Mouse (Mus musculus) midbrain, postnatal 0 days (tissue): ENCODE data around the gene Npnt. TPM values are rescaled to one million over a fixed set of nuclear protein-coding genes. Genes with fewer than 3 reads are reported as not detected.

ENCODE experiments used
- ATAC-seq: fragments of 200-750 bp; cut with Nextera tagmentation; 2 replicates; pipeline ENCODE4 v1.8.0; 2017; ENCODE audit warnings: moderate number of reproducible peaks, mild to moderate bottlenecking, moderate TSS enrichment, moderate library complexity; ENCODE audit not compliant: low FRiP score
- DNase-seq: peaks from one replicate; pipeline ENCODE4 v3.0.0-alpha.2; 2015; ENCODE audit warnings: low spot score
- H3K27ac ChIP-seq: fragments of 300-500 bp; sonication (generic); 2 replicates; pipeline ENCODE4 v1.5.1; 2014; ENCODE audit warnings: low read depth, mild to moderate bottlenecking, low read length, mixed read lengths
- H3K27me3 ChIP-seq: fragments of 300-500 bp; sonication (generic); 2 replicates; pipeline ENCODE4 v1.6.1; 2014; ENCODE audit warnings: low read length, control low read depth, mixed read lengths; ENCODE audit not compliant: insufficient read depth
- H3K36me3 ChIP-seq: fragments of 300-500 bp; sonication (generic); 2 replicates; pipeline ENCODE4 v1.6.1; 2014; ENCODE audit warnings: low read length, control low read depth, mixed read lengths; ENCODE audit not compliant: insufficient read depth
- H3K4me1 ChIP-seq: fragments of 300-500 bp; sonication (generic); 2 replicates; pipeline ENCODE4 v1.6.1; 2014; ENCODE audit warnings: mild to moderate bottlenecking, control low read depth, antibody characterized with exemption, low read length, mixed read lengths; ENCODE audit not compliant: insufficient read depth
- H3K4me2 ChIP-seq: fragments of 300-500 bp; sonication (generic); 2 replicates; pipeline ENCODE4 v1.6.1; 2014; ENCODE audit warnings: low read depth, mild to moderate bottlenecking, low read length, mixed read lengths; ENCODE audit not compliant: poor library complexity, severe bottlenecking
- H3K4me3 ChIP-seq: fragments of 300-500 bp; sonication (generic); 2 replicates; pipeline ENCODE4 v1.5.1; 2014; ENCODE audit warnings: low read depth, mild to moderate bottlenecking, low read length, moderate library complexity
- H3K9ac ChIP-seq: fragments of 300-500 bp; sonication (generic); replicated peaks from 2 replicates; pipeline ENCODE4 v1.6.1; 2014; ENCODE audit warnings: mild to moderate bottlenecking, low read length, moderate library complexity, mixed read lengths; ENCODE audit not compliant: poor library complexity, severe bottlenecking
- H3K9me3 ChIP-seq: fragments of 300-500 bp; sonication (generic); 2 replicates; pipeline ENCODE4 v1.6.1; 2016; ENCODE audit warnings: low read length, control low read depth
- CTCF ChIP-seq: IDR thresholded peaks from 2 replicates; pipeline ENCODE4 v1.5.1; 2016; ENCODE audit warnings: antibody characterized with exemption, mild to moderate bottlenecking
- WGBS: fragments of 180-500 bp; shearing (Covaris S2); extraction: QIAGEN DNeasy Blood & Tissue Kit; methylation state at CpG from one replicate; pipeline ENCODE4 v1.1.7; 2014; 5-methylcytosine and 5-hydroxymethylcytosine counted together
- polyA plus RNA-seq: library from polyadenylated mRNA; unstranded; fragments of >200 nt; fragmentation: Nextera tagmentation; extraction: Ambion mirVana; gene quantifications from 2 replicates; pipeline ENCODE4 v1.2.1, GENCODE M21; 2015
- total RNA-seq: library from RNA; depleted of rRNA; stranded (reverse); fragments of >200 nt; gene quantifications from 2 replicates; pipeline ENCODE4 v1.2.3, GENCODE M21; 2014

Gene Npnt
- total and polyA plus RNA-seq, 2 experiments from 2014 or later, result 20.9 to 36.4 TPM

DNA sequence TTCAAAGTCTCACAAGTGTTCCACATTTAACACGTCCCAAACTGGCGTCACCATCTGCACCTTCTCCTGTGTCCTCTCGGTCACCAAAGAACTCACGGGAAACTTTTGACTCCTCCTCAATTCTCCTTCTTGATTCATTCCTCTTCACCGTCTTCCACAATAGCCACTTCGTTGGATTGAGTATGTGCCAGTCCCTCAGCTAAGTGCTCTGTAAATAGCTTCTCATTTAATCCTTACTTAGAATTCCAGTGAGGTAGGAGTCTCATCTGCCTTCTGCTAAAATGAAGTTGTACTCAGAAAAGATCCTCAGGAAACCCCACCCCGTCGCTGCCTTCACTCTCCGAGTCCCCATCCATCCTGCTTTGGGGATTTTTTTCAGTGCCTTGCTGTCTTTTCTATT is 21.9 kb downstream of the Npnt start:
- Histone ChIP-seq H3K27ac (no peak overlapping the region), H3K9ac (no peak overlapping the region), H3K4me3 (no peak overlapping the region), H3K9me3 (no peaks in the 10 kb centered on the region), H3K4me2 (no peak overlapping the region), H3K36me3 (no peaks in the 10 kb centered on the region), H3K4me1 (no peaks in the 10 kb centered on the region), H3K27me3 (no peaks in the 10 kb centered on the region)
- ATAC-seq, result no peak
- TF ChIP-seq CTCF, result no peak
- WGBS, result 87% methylated on average over 9 of the region's 9 CpGs
- no peak for DNase-seq

DNA sequence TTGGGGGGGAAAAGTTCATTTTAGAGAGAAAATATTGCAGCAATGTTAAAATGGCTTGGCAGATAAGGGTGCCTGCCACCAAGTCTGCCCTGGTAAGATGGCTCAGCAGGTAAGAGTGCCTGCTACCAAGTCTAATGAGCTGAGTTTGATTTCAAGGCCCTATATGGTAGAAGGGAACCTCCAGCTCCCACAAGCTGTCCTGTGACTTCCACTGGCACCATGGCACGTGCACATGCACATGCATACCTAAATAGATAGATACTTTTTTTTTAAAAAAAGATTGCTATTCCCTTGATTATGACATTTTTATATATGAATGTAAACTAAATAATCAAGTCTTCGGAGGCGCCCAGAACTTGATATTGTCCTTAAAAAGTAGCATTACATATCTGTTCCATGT is 30.3 kb downstream of the Npnt start:
- Histone ChIP-seq H3K4me3 (no peak overlapping the region), H3K36me3 (no peaks in the 10 kb centered on the region), H3K4me2 (no peak overlapping the region), H3K4me1 (no peaks in the 10 kb centered on the region), H3K9me3 (no peaks in the 10 kb centered on the region), H3K27me3 (no peaks in the 10 kb centered on the region), H3K27ac (no peak overlapping the region), H3K9ac (no peak overlapping the region)
- WGBS, result 91% methylated on average over 3 of the region's 3 CpGs
- no peak for ATAC-seq
- no peak for TF ChIP-seq CTCF
- no peak for DNase-seq

DNA sequence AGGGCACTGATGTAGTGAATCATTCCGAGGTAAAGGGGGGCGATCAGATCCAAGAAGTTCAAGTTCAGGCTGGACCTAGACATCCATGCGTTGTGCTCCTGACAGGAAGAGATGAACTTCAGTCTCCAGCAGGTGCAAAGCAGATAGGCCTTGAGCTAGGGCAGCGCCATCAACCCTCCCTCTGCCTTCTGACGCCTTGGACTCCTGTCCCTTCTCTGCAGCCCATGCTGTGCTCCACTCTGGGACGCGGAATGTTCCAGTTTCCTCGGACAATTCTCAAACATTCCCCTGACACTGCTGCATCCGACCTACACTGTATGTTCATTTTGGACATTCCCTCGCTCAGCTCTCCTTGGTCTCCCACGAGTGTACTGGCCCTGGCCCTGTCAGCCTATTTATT is 30.9 kb downstream of the Npnt start:
- Histone ChIP-seq H3K9me3 (no peaks in the 10 kb centered on the region), H3K27ac (no peak overlapping the region), H3K4me1 (no peaks in the 10 kb centered on the region), H3K9ac (no peak overlapping the region), H3K36me3 (no peaks in the 10 kb centered on the region), H3K27me3 (no peaks in the 10 kb centered on the region), H3K4me3 (no peak overlapping the region), H3K4me2 (no peak overlapping the region)
- 91% methylated on average over 11 of the region's 11 CpGs for WGBS
- ATAC-seq (no peak), DNase-seq (no peak)
- TF ChIP-seq CTCF, result no peak

DNA sequence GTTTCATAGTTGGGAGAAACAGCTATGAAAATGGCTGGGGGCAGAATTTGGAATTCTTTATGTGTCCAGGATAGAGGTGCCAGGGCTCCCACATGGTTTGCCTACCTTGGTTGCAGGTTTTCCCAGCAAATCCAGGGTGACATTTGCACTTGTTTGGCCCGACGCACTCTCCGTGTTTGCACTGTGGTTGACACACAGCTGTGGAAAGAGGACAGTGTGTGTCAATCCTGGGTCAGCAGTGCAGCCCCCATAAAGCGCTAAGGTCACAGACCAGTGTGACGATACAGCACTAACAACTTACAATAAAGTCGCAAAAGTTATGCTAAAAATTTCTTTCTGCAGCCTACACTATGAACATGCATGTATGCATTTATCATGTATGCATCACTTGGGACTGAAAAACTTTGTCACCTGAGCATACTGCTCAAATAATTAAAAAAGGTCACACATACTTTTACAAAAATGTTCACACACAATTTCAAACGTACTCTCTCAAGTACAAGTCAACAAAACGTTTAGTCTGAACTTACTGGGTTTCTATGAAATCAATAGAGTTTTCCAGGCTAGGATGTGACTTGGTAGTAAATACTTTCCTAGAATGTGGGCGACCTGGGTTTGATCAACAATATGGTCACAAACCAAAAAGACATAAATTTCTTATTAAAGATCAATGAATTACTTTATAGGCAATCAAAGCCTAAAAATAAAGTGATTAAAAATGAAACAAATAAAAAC is 32.6 kb downstream of the Npnt start:
- no peak for ATAC-seq
- no peaks in the 10 kb centered on the region for H3K36me3 ChIP-seq

DNA sequence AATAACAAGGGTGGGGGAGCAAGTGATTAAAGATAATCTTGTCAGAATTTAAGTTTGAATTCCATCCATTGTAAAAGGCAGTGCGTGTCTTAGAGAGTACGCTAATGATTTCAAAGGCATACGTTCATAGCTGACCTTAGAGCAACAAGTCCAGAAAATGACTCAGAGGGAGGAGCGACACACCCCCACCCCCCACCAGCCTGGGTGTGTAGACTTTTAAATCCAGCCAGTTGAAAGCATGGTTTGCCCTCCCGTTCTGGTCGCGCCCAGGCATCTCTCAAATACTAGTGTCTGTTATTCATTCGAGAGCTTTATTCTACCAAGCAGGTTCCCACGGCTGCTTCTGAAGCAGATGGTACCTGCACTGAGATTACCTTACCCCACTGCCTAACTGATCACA is 34.4 kb downstream of the Npnt start:
- Histone ChIP-seq H3K4me2 (no peak overlapping the region), H3K9me3 (no peaks in the 10 kb centered on the region), H3K9ac (no peak overlapping the region), H3K27me3 (no peaks in the 10 kb centered on the region), H3K4me3 (no peak overlapping the region), H3K36me3 (no peaks in the 10 kb centered on the region), H3K4me1 (peaks cover 4% of the 10 kb centered on the region; the same call in 1 of the 2 replicates), H3K27ac (no peak overlapping the region)
- no peak for TF ChIP-seq CTCF
- ATAC-seq, result no peak
- 59% methylated on average over 9 of the region's 9 CpGs for WGBS
- DNase-seq, result no peak

More for the DNA sequence above, 32.6 kb downstream of the Npnt start:
- H3K27me3 ChIP-seq, result no peaks in the 10 kb centered on the region
- no peaks in the 10 kb centered on the region for H3K9me3 ChIP-seq
- no peak overlapping the region for H3K4me2 ChIP-seq
- 90% methylated on average over 9 of the region's 9 CpGs for WGBS
- no peak for TF ChIP-seq CTCF
- H3K27ac ChIP-seq, result no peak overlapping the region
- no peak overlapping the region for H3K4me3 ChIP-seq
- H3K9ac ChIP-seq, result no peak overlapping the region
- no peaks in the 10 kb centered on the region for H3K4me1 ChIP-seq
- DNase-seq, result no peak

DNA sequence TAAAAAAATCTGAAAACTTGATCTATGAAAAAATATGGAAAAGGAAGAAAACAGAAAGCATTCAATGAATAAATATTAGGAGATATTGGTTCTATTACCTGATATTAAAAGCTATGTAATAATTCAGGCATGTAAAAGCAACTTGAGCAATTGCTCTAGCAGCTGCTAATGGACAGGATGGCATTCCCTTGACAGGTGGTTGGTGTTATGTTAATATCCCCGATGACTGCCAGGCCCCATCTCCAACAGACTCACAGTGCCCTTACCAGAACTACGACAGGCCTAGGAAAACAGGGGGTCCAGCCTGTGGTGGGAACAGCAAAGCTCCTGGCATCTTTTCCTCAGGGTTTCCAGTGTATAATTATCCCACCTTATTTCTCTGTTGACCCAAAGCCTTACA is 37.7 kb downstream of the Npnt start:
- ATAC-seq, result no peak
- no peak for TF ChIP-seq CTCF
- WGBS, result 84% methylated on average over 2 of the region's 2 CpGs
- Histone ChIP-seq H3K4me1 (peaks cover 4% of the 10 kb centered on the region; the same call in 1 of the 2 replicates), H3K36me3 (no peaks in the 10 kb centered on the region), H3K4me3 (no peak overlapping the region), H3K9me3 (no peaks in the 10 kb centered on the region), H3K27me3 (no peaks in the 10 kb centered on the region), H3K4me2 (no peak overlapping the region), H3K27ac (no peak overlapping the region), H3K9ac (no peak overlapping the region)
- DNase-seq, result no peak
